Mouse (Mus musculus): Measurements from ENCODE around the gene Tbc1d16. TPM values are rescaled to one million over a fixed set of nuclear protein-coding genes. Genes with fewer than 3 reads are reported as not detected.

Gene Tbc1d16
- total RNA-seq, 1 experiment from 2014 or later, result 4.3 TPM

- no peak for ATAC-seq (replicated peaks; ENCODE audit: low read depth, poor library complexity, severe bottlenecking)
These were observed 17.8 kb downstream of the Tbc1d16 start for GRCm38 (mm10) chr11:119210321-119211100.

DNA sequence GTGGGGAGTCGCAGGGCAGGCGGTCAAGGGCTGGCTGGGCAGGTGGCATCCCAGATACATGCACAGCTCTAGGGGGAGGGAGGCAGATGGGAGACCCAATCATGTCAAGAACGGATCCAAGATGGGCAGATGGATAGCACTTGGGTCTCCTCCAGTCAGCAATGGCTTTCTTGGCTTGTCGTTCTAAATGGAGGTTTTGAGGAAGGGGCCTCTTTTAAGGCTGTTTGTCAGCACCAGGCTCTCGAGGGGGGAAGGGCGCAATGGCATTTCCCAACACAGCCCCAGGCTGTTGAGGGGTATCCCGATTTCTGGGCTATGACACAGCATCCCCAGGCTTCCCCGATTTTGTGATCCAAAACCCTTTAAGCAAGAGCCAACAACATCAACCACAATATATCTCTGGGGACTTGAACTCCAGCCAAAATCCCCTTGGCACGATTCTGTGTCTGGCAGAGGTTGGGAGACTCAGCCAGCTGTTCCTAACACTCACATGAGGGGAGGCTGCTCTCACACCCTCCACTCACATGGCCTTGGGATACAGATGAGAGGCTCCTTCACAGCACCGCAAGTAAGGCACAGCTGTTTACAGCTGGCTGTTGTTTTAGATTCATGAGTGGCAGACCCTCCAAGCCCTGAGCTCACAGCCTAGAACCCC lies 18.8 kb downstream of the Tbc1d16 start:
- ATAC-seq (replicated peaks; ENCODE audit: low read depth, poor library complexity, severe bottlenecking), result no peak

DNA sequence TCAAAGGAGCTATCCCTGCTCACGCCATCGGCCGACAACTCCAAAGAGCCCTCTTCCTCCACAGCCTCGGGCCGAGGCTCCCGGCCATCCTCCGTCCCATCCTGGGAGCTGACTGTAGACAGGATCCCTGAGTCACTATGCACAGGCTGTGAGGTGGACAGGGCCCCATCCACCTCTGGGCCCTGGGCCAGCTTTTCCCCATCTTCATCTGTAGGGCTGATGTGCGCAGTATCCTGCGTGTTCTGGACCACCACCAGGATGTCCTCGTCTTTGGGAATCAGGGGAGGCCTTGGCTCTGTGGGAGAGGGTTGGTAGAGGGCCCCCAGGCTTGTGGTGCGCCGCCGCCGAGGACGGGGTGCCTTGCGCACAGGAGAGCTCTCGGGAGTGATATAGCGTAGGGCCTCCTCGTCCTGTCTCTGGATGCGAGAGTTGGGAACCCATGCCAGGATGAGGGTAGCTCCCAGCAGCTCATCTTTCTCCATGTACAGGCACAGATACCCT lies 19.4 kb downstream of the Tbc1d16 start:
- ATAC-seq (replicated peaks; ENCODE audit: low read depth, poor library complexity, severe bottlenecking), result no peak

GRCm38 (mm10) chr11:119207986-119208385 lies 20.3 kb downstream of the Tbc1d16 start:
- ATAC-seq (replicated peaks; ENCODE audit: low read depth, poor library complexity, severe bottlenecking), result no peak

DNA sequence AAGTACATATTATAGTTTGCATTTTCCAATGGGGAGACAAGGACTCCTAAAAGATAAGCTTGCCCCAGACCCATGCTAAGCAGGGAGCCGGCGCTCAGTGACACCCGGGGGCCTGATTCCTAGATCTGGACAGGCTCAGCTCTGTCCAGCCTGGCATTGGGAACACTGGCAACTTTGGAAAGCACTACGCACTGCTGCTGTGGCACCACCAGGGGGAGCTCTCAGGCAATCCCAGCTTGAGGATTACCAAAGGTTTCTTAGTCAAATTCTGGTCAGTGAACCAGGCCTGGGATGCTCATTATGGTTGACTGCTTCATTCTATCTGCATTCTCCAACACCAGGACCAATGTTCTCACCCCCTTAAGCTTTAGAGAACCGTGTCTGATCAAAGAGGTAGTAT lies 21.7 kb downstream of the Tbc1d16 start:
- ATAC-seq (replicated peaks; ENCODE audit: low read depth, poor library complexity, severe bottlenecking), result peak; percentile 72

- ATAC-seq (replicated peaks; ENCODE audit: low read depth, poor library complexity, severe bottlenecking), result no peak
These were observed 22.6 kb downstream of the Tbc1d16 start for GRCm38 (mm10) chr11:119205738-119206137.

- peak; percentile 58 for ATAC-seq (replicated peaks; ENCODE audit: low read depth, poor library complexity, severe bottlenecking)
These were observed 24.9 kb downstream of the Tbc1d16 start for GRCm38 (mm10) chr11:119203423-119203822.

DNA sequence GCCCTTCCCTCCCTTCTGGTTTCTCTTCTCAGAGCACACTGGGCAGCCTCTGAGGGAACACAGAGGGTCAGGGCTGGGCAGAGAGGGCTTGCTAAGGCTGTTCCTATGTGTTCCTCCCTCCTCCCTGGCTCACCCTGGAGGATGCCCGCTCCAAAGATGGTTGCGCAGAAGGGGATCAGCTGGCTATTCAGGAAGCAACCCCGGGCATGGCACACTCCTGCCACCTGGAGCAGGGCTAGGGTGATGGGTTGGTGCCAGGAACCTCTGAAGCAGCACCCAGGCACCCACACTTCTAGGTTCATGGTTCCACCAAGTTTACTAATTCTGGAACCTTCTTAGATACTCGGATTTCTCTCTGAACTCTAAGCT lies 29.1 kb downstream of the Tbc1d16 start:
- ATAC-seq (replicated peaks; ENCODE audit: low read depth, poor library complexity, severe bottlenecking), result no peak

GRCm38 (mm10) chr11:119198564-119199232 lies 29.6 kb downstream of the Tbc1d16 start:
- ATAC-seq (replicated peaks; ENCODE audit: low read depth, poor library complexity, severe bottlenecking), result no peak

DNA sequence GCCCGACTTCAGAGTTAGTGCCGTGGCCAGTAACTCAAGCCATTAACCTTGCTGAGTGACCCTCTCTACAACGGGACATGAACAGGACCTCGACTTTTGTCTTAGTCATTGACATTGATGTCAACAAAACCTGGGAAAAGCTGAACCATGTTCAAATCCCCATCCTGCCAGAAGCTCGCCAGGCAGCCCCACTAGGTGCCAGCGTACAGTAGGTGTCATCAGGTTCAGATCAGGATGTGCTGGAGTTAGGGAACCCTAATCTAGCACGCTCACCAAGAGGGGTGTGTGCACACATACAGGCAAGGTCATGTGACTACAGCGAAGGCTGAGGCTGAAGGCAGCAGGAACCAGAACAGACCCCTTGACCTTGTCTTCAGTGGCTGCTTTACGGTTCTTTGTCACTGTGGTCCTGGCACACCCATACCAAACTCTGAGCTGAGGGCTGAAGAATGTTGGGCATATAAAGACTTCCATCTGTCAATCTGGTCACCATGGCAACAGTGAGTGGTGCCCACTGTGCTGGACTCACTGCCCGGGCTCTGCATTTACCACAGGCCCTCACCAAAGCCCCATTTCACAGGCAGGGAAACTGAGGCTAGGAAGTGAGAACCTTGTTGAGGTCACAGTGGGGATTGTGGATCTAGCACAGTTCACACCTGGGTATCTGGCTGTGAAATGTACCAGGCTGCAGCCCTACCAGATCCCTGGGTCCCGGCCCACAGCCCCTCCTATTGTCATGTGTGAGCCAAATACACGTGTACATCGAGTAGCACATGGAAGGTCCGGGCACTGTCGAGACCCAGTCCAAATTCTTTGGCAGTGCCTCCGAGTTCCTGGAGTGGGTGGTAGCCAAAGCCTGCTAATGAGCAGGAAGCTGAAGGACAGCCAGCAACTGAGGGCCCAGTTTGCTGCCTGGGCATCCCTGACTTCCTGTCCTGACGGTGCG lies 30.4 kb downstream of the Tbc1d16 start:
- no peak for ATAC-seq (replicated peaks; ENCODE audit: low read depth, poor library complexity, severe bottlenecking)

DNA sequence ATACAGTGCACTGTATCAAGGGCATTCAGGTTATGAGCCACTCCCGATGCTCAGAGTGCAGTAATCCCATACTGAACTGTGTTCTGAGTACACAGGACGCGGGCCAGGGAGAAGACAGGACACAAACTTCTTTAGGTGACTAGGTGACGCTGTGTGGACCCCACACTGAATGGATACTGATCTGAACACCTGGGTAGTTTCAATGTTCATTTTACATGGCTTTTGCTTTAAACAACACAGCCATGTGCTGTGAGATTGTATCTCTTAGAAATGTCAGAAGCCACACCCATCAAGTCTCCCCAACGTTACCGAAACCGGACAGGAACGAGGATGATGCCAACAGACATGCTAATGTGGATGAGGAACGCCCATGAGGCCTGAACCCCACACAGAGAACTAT lies 35.7 kb downstream of the Tbc1d16 start:
- ATAC-seq (replicated peaks; ENCODE audit: low read depth, poor library complexity, severe bottlenecking), result no peak

DNA sequence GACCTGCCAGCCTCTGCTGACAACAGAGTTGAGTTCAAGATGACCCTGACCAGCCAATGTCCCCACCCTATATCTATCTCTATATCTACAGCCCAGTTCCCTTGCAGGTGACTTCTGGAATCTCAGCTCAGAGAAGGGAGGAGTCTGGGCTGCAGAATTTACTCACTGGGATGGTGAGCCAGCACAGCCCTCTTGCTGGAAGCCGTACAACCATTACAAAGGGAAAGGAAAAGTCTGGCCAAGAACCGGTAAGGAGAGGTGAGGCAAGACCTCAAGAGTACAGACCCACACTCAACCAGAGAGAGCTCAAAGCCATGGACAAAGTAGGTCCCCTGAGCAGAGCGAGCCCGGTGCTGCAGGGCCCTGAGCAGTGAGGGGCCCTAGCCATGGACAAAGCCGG lies 36.1 kb downstream of the Tbc1d16 start:
- no peak for ATAC-seq (replicated peaks; ENCODE audit: low read depth, poor library complexity, severe bottlenecking)

- ATAC-seq (replicated peaks; ENCODE audit: low read depth, poor library complexity, severe bottlenecking), result 0 out of 2 replicates have a peak, but pooled peaks have one; percentile 12
These were observed 36.7 kb downstream of the Tbc1d16 start for GRCm38 (mm10) chr11:119191606-119192081.

GRCm38 (mm10) chr11:119190498-119190897 lies 37.8 kb downstream of the Tbc1d16 start:
- peak; percentile 94 for ATAC-seq (replicated peaks; ENCODE audit: low read depth, poor library complexity, severe bottlenecking)

DNA sequence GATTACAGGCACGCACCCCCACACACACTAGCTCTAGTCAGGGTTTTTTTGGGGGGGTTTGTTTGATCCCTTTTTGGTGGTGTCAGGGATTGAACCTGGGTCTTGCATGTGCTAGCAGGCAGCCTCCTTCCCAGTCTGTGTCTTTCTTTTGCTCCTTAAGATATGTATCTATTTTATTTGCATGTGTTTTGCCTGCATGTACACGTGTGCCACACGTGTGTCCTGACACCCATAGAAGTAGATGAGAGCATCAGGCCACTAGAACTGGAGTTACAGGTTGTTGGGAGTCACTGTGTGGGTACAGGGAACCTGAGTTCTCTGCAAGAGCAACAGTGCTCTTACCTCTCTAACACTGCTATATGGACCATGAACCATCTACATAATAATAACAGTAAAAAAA lies 39.0 kb downstream of the Tbc1d16 start:
- ATAC-seq (replicated peaks; ENCODE audit: low read depth, poor library complexity, severe bottlenecking), result no peak

DNA sequence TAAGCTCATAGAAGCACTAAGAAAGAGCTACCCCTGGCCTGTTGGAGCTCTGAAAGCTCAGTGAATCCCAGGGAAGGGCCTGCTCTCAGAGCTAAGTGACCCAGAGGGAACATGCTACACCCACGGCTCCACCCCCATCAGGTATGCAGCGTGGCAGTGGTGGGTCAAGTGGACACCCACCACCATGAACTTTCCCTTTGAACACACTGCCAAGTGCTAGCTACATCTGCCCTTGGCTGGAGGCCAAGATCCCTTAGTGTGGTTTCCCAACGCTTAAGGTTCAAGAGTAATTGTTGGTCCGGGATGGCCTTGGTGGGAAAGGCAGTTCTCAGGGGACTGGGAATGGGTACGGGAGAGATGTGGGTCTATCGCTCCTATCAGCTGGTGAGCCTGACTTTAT lies 39.9 kb downstream of the Tbc1d16 start:
- ATAC-seq (replicated peaks; ENCODE audit: low read depth, poor library complexity, severe bottlenecking), result no peak

- ATAC-seq (replicated peaks; ENCODE audit: low read depth, poor library complexity, severe bottlenecking), result no peak
These were observed 40.5 kb downstream of the Tbc1d16 start for GRCm38 (mm10) chr11:119187800-119188197.

GRCm38 (mm10) chr11:119186989-119187799 lies 41.1 kb downstream of the Tbc1d16 start:
- peak; percentile 49 for ATAC-seq (replicated peaks; ENCODE audit: low read depth, poor library complexity, severe bottlenecking)

DNA sequence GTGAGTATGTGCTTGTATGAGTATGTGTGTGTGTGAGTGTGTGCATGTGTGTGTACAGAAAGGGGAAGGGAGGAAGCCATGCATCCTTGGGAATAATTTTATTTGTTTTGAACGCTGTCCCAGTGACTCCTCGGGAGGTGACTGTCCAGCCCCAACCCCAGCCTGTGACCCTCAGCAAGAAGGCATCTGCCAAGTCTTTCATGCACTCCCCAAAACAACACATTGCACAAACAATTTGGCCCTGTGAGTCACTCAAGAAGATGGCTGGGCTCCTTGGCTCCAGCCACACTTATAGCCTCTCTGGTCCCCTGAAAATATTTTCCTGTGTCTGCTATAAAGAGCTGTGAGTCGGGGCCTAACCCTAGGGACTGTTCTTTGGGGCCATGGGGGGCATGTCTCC lies 41.9 kb downstream of the Tbc1d16 start:
- ATAC-seq (replicated peaks; ENCODE audit: low read depth, poor library complexity, severe bottlenecking), result no peak
